Mouse (Mus musculus): ENCODE data around the gene Por.

The Por gene

GRCm38 (mm10) chr5:135780331-135780730 lies 110.5 kb downstream of the Por start:
- no peak for DNase-seq

DNA sequence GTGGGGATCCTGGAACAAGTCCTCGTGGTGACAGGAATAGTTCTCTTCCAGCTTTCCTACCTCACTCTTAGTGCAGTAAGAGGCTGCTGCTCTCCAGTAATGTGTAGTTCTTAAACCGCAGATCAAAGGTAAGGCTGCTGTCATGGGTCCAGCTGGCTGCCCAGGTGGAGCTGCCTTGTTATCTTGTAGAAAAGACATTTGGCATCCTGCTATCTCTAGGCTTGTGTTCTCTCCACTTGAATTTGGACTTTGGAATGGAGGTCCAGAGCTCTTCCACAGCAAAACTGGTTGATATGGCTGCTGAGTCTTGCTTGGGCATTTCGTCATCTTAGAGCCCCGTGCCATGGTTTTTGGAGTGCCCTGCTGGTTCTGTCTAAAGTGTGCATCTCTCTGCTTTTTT lies 113.1 kb downstream of the Por start:
- DNase-seq = no peak
